Mouse (Mus musculus) ES-Bruce4 (cell line): ENCODE data around the gene Ptprg. TPM values are rescaled to one million over a fixed set of nuclear protein-coding genes. Genes with fewer than 3 reads are reported as not detected.

Experiments used
- H3K27ac ChIP-seq: 2 replicates; pipeline ENCODE4 v1.5.1; 2012; ENCODE audit warnings: low read length, inconsistent platforms; ENCODE audit not compliant: insufficient read depth
- H3K27me3 ChIP-seq: 2 replicates; pipeline ENCODE4 v1.6.1; 2012; ENCODE audit warnings: mild to moderate bottlenecking, low read length, inconsistent platforms; ENCODE audit not compliant: control insufficient read depth, poor library complexity, insufficient read depth, severe bottlenecking
- H3K36me3 ChIP-seq: 2 replicates; pipeline ENCODE4 v1.6.1; 2012; ENCODE audit warnings: inconsistent platforms, mild to moderate bottlenecking, low read length, moderate library complexity; ENCODE audit not compliant: control insufficient read depth, poor library complexity, insufficient read depth, severe bottlenecking
- H3K4me1 ChIP-seq: one replicate; pipeline ENCODE4 v1.8.1; 2011; ENCODE audit warnings: low read length; ENCODE audit not compliant: control insufficient read depth, insufficient read depth
- H3K4me3 ChIP-seq: 2 replicates; pipeline ENCODE4 v1.5.1; 2011; ENCODE audit warnings: low read depth, mild to moderate bottlenecking, low read length
- H3K9ac ChIP-seq: 2 replicates; pipeline ENCODE4 v1.6.1; 2012; ENCODE audit warnings: low read depth, mild to moderate bottlenecking, inconsistent platforms; ENCODE audit not compliant: poor library complexity, severe bottlenecking
- H3K9me3 ChIP-seq: replicated peaks from 2 replicates; pipeline ENCODE4 v1.6.1; 2012; ENCODE audit warnings: mild to moderate bottlenecking, low read length, inconsistent platforms; ENCODE audit not compliant: control insufficient read depth, poor library complexity, insufficient read depth, severe bottlenecking
- CTCF ChIP-seq: IDR thresholded peaks from one replicate; pipeline ENCODE4 v1.8.1; 2011; ENCODE audit warnings: low read depth, low read length
- EP300 ChIP-seq: IDR thresholded peaks from 2 replicates; pipeline ENCODE4 v1.6.1; 2011; ENCODE audit warnings: low read depth, low read length; ENCODE audit not compliant: insufficient read depth
- POLR2A ChIP-seq: IDR thresholded peaks from one replicate; pipeline ENCODE4 v1.8.1; 2011; ENCODE audit warnings: low read length; ENCODE audit not compliant: insufficient read depth
- polyA plus RNA-seq: library from polyadenylated mRNA; stranded (reverse); fragments of >200 nt; gene quantifications from 2 replicates; pipeline ENCODE4 v1.2.4, GENCODE M21; 2011; ENCODE audit warnings: low read depth; ENCODE audit not compliant: missing spikeins, insufficient read depth, insufficient read length

Gene Ptprg
- polyA plus RNA-seq, 1 experiment = 27.4 TPM

DNA sequence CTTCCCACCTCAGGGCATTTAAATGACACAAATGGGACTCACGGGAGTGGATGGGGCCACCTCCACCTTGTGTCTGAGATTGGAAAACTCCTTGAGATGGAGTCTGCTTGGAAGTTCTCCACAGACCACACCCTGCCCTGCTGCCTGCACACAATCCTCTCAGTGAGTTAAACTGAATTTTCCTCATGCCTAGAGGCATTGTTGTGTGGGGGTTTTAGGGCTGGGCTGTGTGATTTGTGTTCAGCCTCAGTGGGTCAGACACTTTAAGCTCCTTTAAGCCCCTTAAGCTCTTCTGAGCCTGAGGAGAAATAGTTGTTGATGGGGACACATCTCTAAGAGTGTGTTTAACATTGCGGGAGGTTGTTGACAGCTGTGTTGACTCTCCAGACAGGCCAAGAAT lies 375.2 kb downstream of the Ptprg start:
- H3K9me3 ChIP-seq = no peaks in the 10 kb centered on the region
- no peak overlapping the region for H3K9ac ChIP-seq
- H3K4me3 ChIP-seq = no peak overlapping the region
- H3K27me3 ChIP-seq = no peaks in the 10 kb centered on the region
- H3K36me3 ChIP-seq = no peaks in the 10 kb centered on the region
- no peaks in the 10 kb centered on the region for H3K4me1 ChIP-seq
- TF ChIP-seq EP300 = no peak
- TF ChIP-seq CTCF = no peak
- H3K27ac ChIP-seq = no peak overlapping the region

- H3K27me3 ChIP-seq = no peaks in the 10 kb centered on the region
- no peak overlapping the region for H3K27ac ChIP-seq
- TF ChIP-seq EP300 (no peak), CTCF (no peak), POLR2A (no peak)
- no peak overlapping the region for H3K4me3 ChIP-seq
- no peaks in the 10 kb centered on the region for H3K4me1 ChIP-seq
- H3K9me3 ChIP-seq = no peaks in the 10 kb centered on the region
- H3K9ac ChIP-seq = no peak overlapping the region
- H3K36me3 ChIP-seq = no peaks in the 10 kb centered on the region
Measured at GRCm38 (mm10) chr14:11932517-11932916, 379.2 kb downstream of the Ptprg start.

DNA sequence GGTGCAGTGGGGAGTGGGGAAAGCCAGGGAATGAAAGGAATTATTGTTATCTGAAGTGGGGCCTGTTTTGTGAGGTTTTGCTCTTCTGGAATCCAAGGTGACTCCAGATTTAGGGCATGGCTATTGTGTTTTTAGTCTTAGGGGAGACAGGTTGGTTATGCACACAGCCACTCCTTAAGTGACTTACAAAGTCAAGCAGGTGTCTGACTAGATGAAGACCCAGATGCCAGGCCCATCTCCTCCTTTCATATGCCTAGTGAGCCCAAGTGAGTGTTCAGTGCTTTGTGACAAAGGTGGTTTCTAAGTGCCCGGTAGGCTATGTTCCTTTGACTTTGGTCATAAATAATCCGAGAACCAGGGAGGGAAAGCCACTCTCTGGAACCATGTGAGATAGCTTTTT lies 381.2 kb downstream of the Ptprg start:
- TF ChIP-seq POLR2A = no peak
- TF ChIP-seq EP300 = no peak
- no peak for TF ChIP-seq CTCF
- H3K27me3 ChIP-seq = no peaks in the 10 kb centered on the region
- H3K4me1 ChIP-seq = no peaks in the 10 kb centered on the region
- H3K36me3 ChIP-seq = no peaks in the 10 kb centered on the region
- H3K9me3 ChIP-seq = no peaks in the 10 kb centered on the region
- H3K27ac ChIP-seq = peak overlapping the region; percentile 36; the same call in 1 of the 2 replicates
- no peak overlapping the region for H3K9ac ChIP-seq
- no peak overlapping the region for H3K4me3 ChIP-seq

DNA sequence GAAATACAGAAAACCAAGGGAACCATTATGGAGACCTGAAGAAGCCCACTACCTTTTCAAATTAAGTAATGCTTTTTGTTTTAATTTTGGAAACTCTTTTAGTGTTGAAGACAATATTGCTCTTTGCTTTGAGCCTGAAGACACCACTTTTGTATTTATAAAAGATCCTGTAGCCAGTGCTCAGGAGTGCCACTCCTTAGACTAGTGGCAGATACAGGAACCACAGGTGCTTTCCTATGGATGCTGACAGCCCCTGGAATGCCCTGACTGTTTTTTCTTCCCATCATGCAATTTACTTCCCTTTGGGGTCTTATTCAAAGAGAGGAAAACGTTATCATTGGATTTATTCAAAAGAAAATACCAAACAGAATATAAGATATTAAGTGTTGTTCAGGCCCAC lies 381.9 kb downstream of the Ptprg start:
- Histone ChIP-seq H3K9ac (no peak overlapping the region), H3K36me3 (no peaks in the 10 kb centered on the region), H3K4me3 (no peak overlapping the region), H3K9me3 (no peaks in the 10 kb centered on the region), H3K27me3 (no peaks in the 10 kb centered on the region), H3K4me1 (no peaks in the 10 kb centered on the region), H3K27ac (no peak overlapping the region)
- no peak for TF ChIP-seq POLR2A
- no peak for TF ChIP-seq EP300
- TF ChIP-seq CTCF = no peak

DNA sequence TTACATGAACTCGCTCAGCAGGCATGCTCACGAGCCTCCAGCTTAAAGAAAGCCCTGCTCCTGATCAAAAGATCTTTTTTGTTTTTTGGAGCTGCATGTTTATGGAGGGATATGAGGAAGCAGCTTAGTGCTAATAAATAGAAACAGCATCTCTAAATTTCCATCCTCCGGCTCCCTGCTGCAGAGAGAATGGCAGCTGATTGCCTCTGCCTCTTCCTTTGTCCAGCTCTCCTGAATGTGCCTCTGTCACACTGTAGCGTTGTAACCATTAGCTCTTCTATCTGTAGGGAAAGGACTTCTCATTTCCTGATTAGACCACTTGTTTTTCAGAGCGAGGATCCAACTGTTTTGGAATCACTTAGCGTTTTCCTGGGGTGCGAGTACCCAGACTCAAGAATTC lies 382.4 kb downstream of the Ptprg start:
- H3K4me1 ChIP-seq = no peaks in the 10 kb centered on the region

GRCm38 (mm10) chr14:11938912-11939311 lies 385.6 kb downstream of the Ptprg start:
- Histone ChIP-seq H3K36me3 (no peaks in the 10 kb centered on the region), H3K4me1 (no peaks in the 10 kb centered on the region), H3K9me3 (no peaks in the 10 kb centered on the region), H3K27me3 (no peaks in the 10 kb centered on the region), H3K27ac (no peak overlapping the region), H3K9ac (no peak overlapping the region), H3K4me3 (no peak overlapping the region)
- TF ChIP-seq POLR2A = no peak
- TF ChIP-seq CTCF = no peak
- no peak for TF ChIP-seq EP300

More for the DNA sequence above, 382.4 kb downstream of the Ptprg start:
- Histone ChIP-seq H3K36me3 (no peaks in the 10 kb centered on the region), H3K4me3 (no peak overlapping the region), H3K9me3 (no peaks in the 10 kb centered on the region), H3K27me3 (no peaks in the 10 kb centered on the region), H3K9ac (no peak overlapping the region), H3K27ac (no peak overlapping the region)
- TF ChIP-seq EP300 (no peak), POLR2A (no peak), CTCF (no peak)
